Mouse (Mus musculus) 416B (cell line): ENCODE results near the gene Bcl2a1b.

Experiments used
- DNase-seq: peaks from one replicate; pipeline ENCODE4 v3.0.0; 2011; ENCODE audit warnings: low read depth

Bcl2a1b gene

DNA sequence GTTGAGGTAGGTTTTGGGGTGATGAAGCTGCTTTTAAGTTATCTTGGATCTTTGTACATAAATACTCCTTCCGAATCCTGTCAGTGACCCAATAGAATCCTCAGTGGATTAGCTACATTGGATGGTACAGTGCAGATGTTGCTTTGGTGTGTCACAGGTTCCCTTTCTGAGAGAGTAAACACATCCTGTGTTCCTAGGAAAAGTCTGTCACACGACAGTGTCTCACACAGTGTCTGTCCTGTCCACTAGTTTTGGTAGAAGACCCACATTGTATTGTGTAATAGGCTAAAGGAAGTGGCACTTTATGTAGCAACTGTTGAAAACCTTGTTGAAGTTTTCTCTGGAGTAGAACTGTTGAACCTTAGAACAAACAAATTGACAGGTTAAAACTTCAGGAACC, 54.4 kb downstream of the Bcl2a1b start:
- DNase-seq: peak; percentile 12

DNA sequence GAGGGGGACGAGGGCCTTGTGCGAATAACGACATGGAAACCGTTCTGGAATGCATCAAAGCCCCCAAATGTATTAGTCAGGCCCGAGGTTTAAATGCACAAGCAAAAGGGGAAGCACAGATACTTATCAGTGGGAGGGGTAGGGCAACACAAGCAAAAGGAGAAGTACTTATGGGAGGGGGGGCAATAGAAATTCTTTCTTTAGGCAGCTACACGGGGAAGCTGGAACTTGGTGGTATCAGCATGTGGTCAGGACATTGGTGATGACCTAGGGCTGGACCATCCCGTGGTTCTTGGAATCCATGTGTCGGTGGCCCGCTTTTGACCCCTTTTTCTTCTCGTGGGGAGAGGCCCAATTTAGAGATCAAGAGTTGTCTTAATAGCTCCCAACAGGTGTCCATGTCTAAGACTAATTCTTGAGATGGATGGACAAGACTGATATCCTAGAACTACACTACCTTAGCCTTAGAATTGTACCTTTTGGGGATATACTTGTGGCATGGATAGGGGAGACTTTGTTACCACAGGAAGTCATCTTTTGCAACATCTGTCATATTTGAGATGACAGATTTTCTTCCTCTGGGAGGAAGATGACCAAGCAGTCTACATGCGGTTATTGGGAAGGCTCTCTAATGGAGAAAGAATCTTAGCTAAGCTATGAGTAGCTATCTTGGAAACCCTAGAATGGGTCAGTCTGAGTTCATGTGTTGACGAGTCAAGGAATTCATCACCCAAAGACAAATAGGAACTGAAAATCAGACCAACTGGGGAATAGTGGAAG, 57.7 kb downstream of the Bcl2a1b start:
- DNase-seq: peak; percentile 67
